Mouse (Mus musculus) spleen, postnatal 10 days (tissue): ENCODE measurements around the gene Egln3.

ENCODE experiments used
- DNase-seq, 2 experiments: peaks; one replicate each; pipeline ENCODE4 v3.0.0; 2021 to 2022; ENCODE audit warnings: low spot score in 2 of 2

Egln3 gene

DNA sequence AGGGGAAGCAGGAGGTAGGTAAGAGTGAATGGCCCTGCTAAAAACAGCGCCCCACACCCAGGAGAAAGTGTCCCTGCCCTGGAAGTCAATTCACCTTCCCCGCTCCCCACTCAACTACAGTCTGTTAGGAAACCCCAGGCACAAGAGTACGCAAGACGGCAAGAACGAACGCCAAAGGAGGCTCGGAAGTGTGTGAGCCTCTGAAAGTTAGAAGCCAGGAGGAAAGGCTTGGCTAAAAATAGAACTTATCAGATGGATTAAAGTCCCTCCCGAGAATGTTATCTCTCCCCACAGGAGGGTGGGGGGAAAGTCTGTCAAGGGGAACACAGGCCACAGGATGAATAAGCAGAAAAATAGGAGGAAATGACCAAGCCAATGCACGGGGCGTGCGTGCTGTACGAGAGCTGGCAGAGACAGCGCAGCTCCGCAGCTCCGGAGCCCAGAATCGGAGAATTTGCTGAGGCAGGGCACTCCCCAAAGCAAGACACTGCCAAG lies 41.0 kb downstream of the Egln3 start:
- peak in 1 of 2 experiments; percentile 19 for DNase-seq

DNA sequence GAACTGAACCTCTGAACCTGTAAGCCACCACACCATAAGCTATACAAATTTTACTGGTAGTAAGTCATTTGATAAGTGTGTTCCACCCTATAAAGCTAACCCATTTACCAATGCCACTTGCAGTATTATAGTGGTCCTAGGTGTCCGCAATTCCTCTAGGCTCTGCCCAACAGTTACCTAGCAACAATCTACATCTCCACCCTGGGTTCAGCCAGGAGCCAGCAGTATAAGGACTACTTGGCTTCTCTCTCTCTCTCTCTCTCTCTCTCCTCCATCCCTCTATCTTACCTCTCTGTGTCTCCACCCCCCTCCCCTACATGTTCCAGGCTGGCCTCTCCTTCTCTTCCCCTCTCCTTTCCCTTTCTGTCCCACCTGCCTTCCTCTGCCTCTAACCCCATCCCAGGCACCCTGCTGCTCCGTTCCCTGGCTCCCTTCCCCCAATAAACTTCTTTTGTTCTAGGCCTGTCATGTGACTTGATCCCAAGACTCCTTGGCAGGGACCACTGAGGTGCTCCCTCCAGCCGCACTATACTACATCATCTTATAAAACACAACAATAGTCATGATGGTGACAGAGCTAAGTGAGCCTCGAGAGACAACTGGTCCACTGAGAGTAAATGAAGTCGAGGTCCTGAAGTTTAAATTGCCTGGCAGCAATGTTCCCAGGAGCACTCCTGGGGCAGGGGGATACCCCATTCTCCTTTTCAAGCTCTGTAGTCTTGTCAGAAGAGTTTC lies 42.0 kb downstream of the Egln3 start:
- DNase-seq: no peak

DNA sequence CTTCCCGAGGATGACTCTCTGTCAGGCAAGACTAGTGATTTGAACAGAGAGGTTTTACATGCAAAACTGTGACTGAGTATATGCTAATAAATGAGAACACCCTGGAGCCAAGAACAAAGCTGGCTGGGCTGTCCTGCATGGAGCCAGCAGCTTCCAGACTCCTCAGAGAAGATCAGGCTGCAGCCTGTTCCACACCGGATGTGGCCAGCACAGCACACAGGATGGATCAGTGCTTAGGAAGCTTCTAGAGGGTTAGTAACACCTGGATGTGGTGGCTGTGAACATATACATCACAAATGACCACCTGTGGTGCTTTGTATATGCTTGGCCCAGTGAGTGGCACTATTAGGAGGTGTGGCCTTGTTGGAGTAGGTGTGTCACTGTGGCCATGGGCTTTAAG lies 43.4 kb downstream of the Egln3 start:
- no peak for DNase-seq

DNA sequence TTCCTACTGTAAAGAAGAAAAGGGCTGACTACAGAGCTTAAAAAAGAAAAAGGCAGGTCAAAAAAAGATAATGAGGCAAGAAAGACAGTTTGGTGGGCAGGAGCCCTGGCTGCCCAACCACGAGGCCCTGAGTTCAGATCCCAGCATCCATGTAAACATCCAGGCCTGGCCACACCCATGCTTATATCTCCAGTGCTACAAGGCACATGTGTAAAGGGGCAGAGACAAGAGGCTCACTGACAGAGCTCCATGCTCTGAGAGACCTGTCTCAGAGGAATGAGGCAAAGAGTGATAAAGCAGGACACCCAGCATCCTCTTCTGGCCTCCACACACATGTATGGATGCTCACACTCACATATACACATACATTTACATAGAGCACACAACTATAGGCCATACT lies 48.9 kb downstream of the Egln3 start:
- DNase-seq: no peak

DNA sequence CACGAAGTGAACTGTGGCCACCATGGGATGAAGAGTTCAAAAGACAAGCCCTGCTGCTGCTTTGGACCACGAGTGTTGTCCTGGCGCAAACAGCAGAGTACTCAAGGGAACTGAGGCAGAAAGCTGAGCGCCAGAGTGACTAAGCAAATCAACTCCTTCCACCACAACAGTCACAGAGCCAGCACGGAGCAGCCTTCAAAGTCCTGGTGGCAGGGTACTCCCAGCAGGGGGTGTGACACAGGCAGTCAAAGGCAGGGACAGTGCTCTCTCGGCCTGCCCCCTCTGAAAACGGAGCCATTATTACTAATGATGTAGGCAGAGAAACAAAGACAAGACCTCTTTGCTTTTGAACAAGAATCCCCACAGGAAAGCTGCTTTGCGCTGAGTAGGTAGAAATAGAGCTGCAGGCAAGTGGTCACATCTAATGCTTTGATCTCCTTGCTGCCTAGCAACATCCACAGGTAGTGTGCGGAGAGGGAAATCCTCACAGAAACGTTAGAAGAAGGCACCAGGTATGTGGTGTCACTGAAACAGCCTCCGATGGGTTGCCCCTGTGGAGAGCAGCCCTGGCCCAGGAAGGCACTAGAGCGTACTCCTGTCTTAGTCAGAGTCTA lies 56.6 kb downstream of the Egln3 start:
- DNase-seq: no peak
